Mouse (Mus musculus): Measurements from ENCODE around the gene Sema4d. TPM values are rescaled to one million over a fixed set of nuclear protein-coding genes. Genes with fewer than 3 reads are reported as not detected.
"Not testable (repeated sequence)": the region's sequence is repeated elsewhere in the genome, so short reads cannot be mapped to it uniquely, and the experiment has no call there.

Gene Sema4d
- polyA plus RNA-seq, 1 experiment from 2014 or later: 15.2 TPM

- H3K36me3 ChIP-seq: peaks cover 76% of the 10 kb centered on the region
These were observed 108.1 kb downstream of the Sema4d start for GRCm38 (mm10) chr13:51685290-51685966.

GRCm38 (mm10) chr13:51681634-51682033 is 111.9 kb downstream of the Sema4d start:
- H3K27ac ChIP-seq (replicated peaks): no peak overlapping the region
- 89% methylated on average over 8 of the region's 8 CpGs for WGBS

More at GRCm38 (mm10) chr13:51685290-51685966, 108.1 kb downstream of the Sema4d start:
- Histone ChIP-seq H3K27me3 (replicated peaks) (no peaks in the 10 kb centered on the region), H3K4me3 (replicated peaks) (no peak overlapping the region), H3K4me2 (no peak overlapping the region), H3K9me3 (replicated peaks) (no peaks in the 10 kb centered on the region), H3K27ac (replicated peaks) (no peak overlapping the region), H3K9ac (replicated peaks) (no peak overlapping the region), H3K4me1 (no peaks in the 10 kb centered on the region)
- ATAC-seq (ENCODE audit: low FRiP score): no peak
- 96% methylated on average over 7 of the region's 7 CpGs for WGBS

GRCm38 (mm10) chr13:51681076-51681475 is 112.5 kb downstream of the Sema4d start:
- Histone ChIP-seq H3K9me3 (replicated peaks) (no peaks in the 10 kb centered on the region), H3K27ac (replicated peaks) (no peak overlapping the region), H3K4me1 (no peaks in the 10 kb centered on the region), H3K4me3 (replicated peaks) (no peak overlapping the region), H3K9ac (replicated peaks) (no peak overlapping the region), H3K27me3 (replicated peaks) (no peaks in the 10 kb centered on the region), H3K36me3 (peaks cover 93% of the 10 kb centered on the region), H3K4me2 (no peak overlapping the region)
- ATAC-seq (ENCODE audit: low FRiP score): no peak
- WGBS: 85% methylated on average over 5 of the region's 5 CpGs

More at GRCm38 (mm10) chr13:51681634-51682033, 111.9 kb downstream of the Sema4d start:
- H3K9me3 ChIP-seq (replicated peaks): no peaks in the 10 kb centered on the region
- H3K4me3 ChIP-seq (replicated peaks): no peak overlapping the region
- H3K4me2 ChIP-seq: no peak overlapping the region
- peaks cover 93% of the 10 kb centered on the region for H3K36me3 ChIP-seq
- no peak for ATAC-seq (ENCODE audit: low FRiP score)
- no peaks in the 10 kb centered on the region for H3K27me3 ChIP-seq (replicated peaks)
- H3K9ac ChIP-seq (replicated peaks): no peak overlapping the region
- H3K4me1 ChIP-seq: no peaks in the 10 kb centered on the region

- H3K9me3 ChIP-seq (replicated peaks): no peaks in the 10 kb centered on the region
- H3K27me3 ChIP-seq (replicated peaks): no peaks in the 10 kb centered on the region
- H3K36me3 ChIP-seq: peaks cover 92% of the 10 kb centered on the region
- no peak overlapping the region for H3K27ac ChIP-seq (replicated peaks)
- WGBS: 91% methylated on average over 4 of the region's 4 CpGs
- H3K4me2 ChIP-seq: no peak overlapping the region
- H3K4me3 ChIP-seq (replicated peaks): no peak overlapping the region
- no peak for ATAC-seq (ENCODE audit: low FRiP score)
- no peaks in the 10 kb centered on the region for H3K4me1 ChIP-seq
- no peak overlapping the region for H3K9ac ChIP-seq (replicated peaks)
These were observed 114.2 kb downstream of the Sema4d start for GRCm38 (mm10) chr13:51679332-51679731.

GRCm38 (mm10) chr13:51678687-51679086 is 114.9 kb downstream of the Sema4d start:
- Histone ChIP-seq H3K27ac (replicated peaks) (no peak overlapping the region), H3K27me3 (replicated peaks) (no peaks in the 10 kb centered on the region), H3K4me3 (replicated peaks) (no peak overlapping the region), H3K9me3 (replicated peaks) (no peaks in the 10 kb centered on the region), H3K9ac (replicated peaks) (no peak overlapping the region), H3K4me2 (no peak overlapping the region), H3K4me1 (no peaks in the 10 kb centered on the region), H3K36me3 (peaks cover 94% of the 10 kb centered on the region)
- 97% methylated on average over 6 of the region's 6 CpGs for WGBS
- no peak for ATAC-seq (ENCODE audit: low FRiP score)

GRCm38 (mm10) chr13:51677630-51678185 is 115.8 kb downstream of the Sema4d start:
- Histone ChIP-seq H3K9ac (replicated peaks) (no peak overlapping the region), H3K9me3 (replicated peaks) (no peaks in the 10 kb centered on the region), H3K27ac (replicated peaks) (no peak overlapping the region), H3K36me3 (peaks cover 92% of the 10 kb centered on the region), H3K4me2 (no peak overlapping the region), H3K4me3 (replicated peaks) (no peak overlapping the region), H3K4me1 (no peaks in the 10 kb centered on the region), H3K27me3 (replicated peaks) (no peaks in the 10 kb centered on the region)
- ATAC-seq (ENCODE audit: low FRiP score): no peak
- 91% methylated on average over 7 of the region's 7 CpGs for WGBS

GRCm38 (mm10) chr13:51677041-51677440 is 116.5 kb downstream of the Sema4d start:
- no peak overlapping the region for H3K4me2 ChIP-seq
- no peaks in the 10 kb centered on the region for H3K4me1 ChIP-seq
- no peak overlapping the region for H3K27ac ChIP-seq (replicated peaks)
- no peaks in the 10 kb centered on the region for H3K27me3 ChIP-seq (replicated peaks)
- H3K4me3 ChIP-seq (replicated peaks): no peak overlapping the region
- 96% methylated on average over 12 of the region's 12 CpGs for WGBS
- no peak for ATAC-seq (ENCODE audit: low FRiP score)
- H3K36me3 ChIP-seq: peaks cover 86% of the 10 kb centered on the region
- H3K9me3 ChIP-seq (replicated peaks): no peaks in the 10 kb centered on the region
- no peak overlapping the region for H3K9ac ChIP-seq (replicated peaks)

GRCm38 (mm10) chr13:51676641-51677040 is 116.9 kb downstream of the Sema4d start:
- Histone ChIP-seq H3K4me3 (replicated peaks) (no peak overlapping the region), H3K4me1 (no peaks in the 10 kb centered on the region), H3K4me2 (no peak overlapping the region), H3K9ac (replicated peaks) (no peak overlapping the region), H3K36me3 (peaks cover 84% of the 10 kb centered on the region), H3K27me3 (replicated peaks) (no peaks in the 10 kb centered on the region), H3K9me3 (replicated peaks) (no peaks in the 10 kb centered on the region), H3K27ac (replicated peaks) (no peak overlapping the region)
- 73% methylated on average over 4 of the region's 4 CpGs for WGBS
- ATAC-seq (ENCODE audit: low FRiP score): no peak

GRCm38 (mm10) chr13:51668195-51668594 is 125.4 kb downstream of the Sema4d start:
- ATAC-seq (ENCODE audit: low FRiP score); H3K9ac ChIP-seq (replicated peaks); H3K9me3 ChIP-seq (replicated peaks); H3K4me3 ChIP-seq (replicated peaks); H3K27me3 ChIP-seq (replicated peaks); H3K4me1 ChIP-seq; H3K27ac ChIP-seq (replicated peaks); H3K4me2 ChIP-seq: not testable (repeated sequence)
- H3K36me3 ChIP-seq: peaks cover 67% of the 10 kb centered on the region
- WGBS: 94% methylated on average over 12 of the region's 12 CpGs

GRCm38 (mm10) chr13:51663561-51663960 is 130.0 kb downstream of the Sema4d start:
- no peak overlapping the region for H3K9ac ChIP-seq (replicated peaks)
- no peak for ATAC-seq (ENCODE audit: low FRiP score)
- H3K36me3 ChIP-seq: peaks cover 84% of the 10 kb centered on the region

GRCm38 (mm10) chr13:51659573-51659972 is 134.0 kb downstream of the Sema4d start:
- 97% methylated on average over 7 of the region's 7 CpGs for WGBS
- H3K27ac ChIP-seq (replicated peaks): no peak overlapping the region
- H3K4me2 ChIP-seq: no peak overlapping the region
- peaks cover 87% of the 10 kb centered on the region for H3K36me3 ChIP-seq
- no peaks in the 10 kb centered on the region for H3K27me3 ChIP-seq (replicated peaks)
- no peaks in the 10 kb centered on the region for H3K9me3 ChIP-seq (replicated peaks)
- H3K4me1 ChIP-seq: no peaks in the 10 kb centered on the region
- no peak for ATAC-seq (ENCODE audit: low FRiP score)
- H3K4me3 ChIP-seq (replicated peaks): no peak overlapping the region
- no peak overlapping the region for H3K9ac ChIP-seq (replicated peaks)

More at GRCm38 (mm10) chr13:51663561-51663960, 130.0 kb downstream of the Sema4d start:
- Histone ChIP-seq H3K9me3 (replicated peaks) (no peaks in the 10 kb centered on the region), H3K27me3 (replicated peaks) (no peaks in the 10 kb centered on the region), H3K4me3 (replicated peaks) (no peak overlapping the region), H3K4me1 (no peaks in the 10 kb centered on the region), H3K4me2 (no peak overlapping the region), H3K27ac (replicated peaks) (no peak overlapping the region)
- WGBS: 97% methylated on average over 2 of the region's 2 CpGs

- Histone ChIP-seq H3K4me2 (no peak overlapping the region), H3K27ac (replicated peaks) (no peak overlapping the region), H3K4me3 (replicated peaks) (no peak overlapping the region), H3K36me3 (peaks cover 81% of the 10 kb centered on the region), H3K27me3 (replicated peaks) (no peaks in the 10 kb centered on the region), H3K9ac (replicated peaks) (no peak overlapping the region), H3K9me3 (replicated peaks) (no peaks in the 10 kb centered on the region), H3K4me1 (0 out of 2 replicates have a peak, but pooled peaks cover 2% of the 10 kb centered on the region)
- no peak for ATAC-seq (ENCODE audit: low FRiP score)
- 93% methylated on average over 3 of the region's 3 CpGs for WGBS
These were observed 135.5 kb downstream of the Sema4d start for GRCm38 (mm10) chr13:51658094-51658493.
